Mouse (Mus musculus): ENCODE data around the gene Olfr1201. TPM values are rescaled to one million over a fixed set of nuclear protein-coding genes. Genes with fewer than 3 reads are reported as not detected.

The Olfr1201 gene
- total RNA-seq (2015; ENCODE audit: low replicate concordance), result not detected in 2 replicates
- not detected in 2 replicates for total RNA-seq (2017; ENCODE audit: low replicate concordance)

GRCm38 (mm10) chr2:88792736-88793135 lies at the start of gene Olfr1201:
Gene Olfr1201, plus strand, starts transcription at chr2:88793036.
- no peak for ATAC-seq (replicated peaks; ENCODE audit: low FRiP score, poor library complexity, severe bottlenecking)

- no peak for ATAC-seq (replicated peaks; ENCODE audit: low FRiP score, poor library complexity, severe bottlenecking)
These were observed 49.5 kb upstream of the Olfr1201 start for GRCm38 (mm10) chr2:88743379-88743778.

- no peak for ATAC-seq (replicated peaks; ENCODE audit: low FRiP score, poor library complexity, severe bottlenecking)
These were observed 41.6 kb upstream of the Olfr1201 start, which contains the start of gene Olfr1198 for GRCm38 (mm10) chr2:88751270-88751669. Gene Olfr1198, minus strand, starts transcription at chr2:88751370.

GRCm38 (mm10) chr2:88760369-88760768 lies 32.5 kb upstream of the Olfr1201 start, which contains the start of gene Olfr1199:
Gene Olfr1199, minus strand, starts transcription at chr2:88760469.
- no peak for ATAC-seq (replicated peaks; ENCODE audit: low FRiP score, poor library complexity, severe bottlenecking)

- no peak for ATAC-seq (replicated peaks; ENCODE audit: low FRiP score, poor library complexity, severe bottlenecking)
These were observed 22.4 kb upstream of the Olfr1201 start, which contains the start of gene Olfr1200 for GRCm38 (mm10) chr2:88770388-88770787. Gene Olfr1200, minus strand, starts transcription at chr2:88770488.

- no peak for ATAC-seq (replicated peaks; ENCODE audit: low FRiP score, poor library complexity, severe bottlenecking)
These were observed 21.4 kb downstream of the Olfr1201 start, which contains the start of gene Olfr1202 for GRCm38 (mm10) chr2:88814196-88814595. Gene Olfr1202, plus strand, starts transcription at chr2:88814496.

- no peak for ATAC-seq (replicated peaks; ENCODE audit: low FRiP score, poor library complexity, severe bottlenecking)
These were observed 36.6 kb downstream of the Olfr1201 start, which contains the start of gene Olfr1205 for GRCm38 (mm10) chr2:88829437-88829836. Gene Olfr1205, plus strand, starts transcription at chr2:88829737.

- ATAC-seq (replicated peaks; ENCODE audit: low FRiP score, poor library complexity, severe bottlenecking), result no peak
These were observed 45.6 kb downstream of the Olfr1201 start for GRCm38 (mm10) chr2:88838477-88838876.

Other genes with a start within 250 kb of the Olfr1201 start
- not detected in 2 replicates for gene Olfr1188, start 236.1 kb upstream of the Olfr1201 start, total RNA-seq (2015; ENCODE audit: low replicate concordance)
- gene Olfr1188, start 236.1 kb upstream of the Olfr1201 start, total RNA-seq (2017; ENCODE audit: low replicate concordance), result not detected in 2 replicates
- gene Olfr1189, start 206.6 kb upstream of the Olfr1201 start, total RNA-seq (2015; ENCODE audit: low replicate concordance), result not detected in 2 replicates
- not detected in 2 replicates for gene Olfr1189, start 206.6 kb upstream of the Olfr1201 start, total RNA-seq (2017; ENCODE audit: low replicate concordance)
- gene Olfr1191-ps1, start 152.5 kb upstream of the Olfr1201 start, total RNA-seq (2015; ENCODE audit: low replicate concordance), result not detected in 2 replicates
- gene Olfr1191-ps1, start 152.5 kb upstream of the Olfr1201 start, total RNA-seq (2017; ENCODE audit: low replicate concordance), result not detected in 2 replicates
- not detected in 2 replicates for gene Olfr1192-ps1, start 144.5 kb upstream of the Olfr1201 start, total RNA-seq (2015; ENCODE audit: low replicate concordance)
- 0.14 TPM in 1 of 2 replicates, not detected in the other for gene Olfr1192-ps1, start 144.5 kb upstream of the Olfr1201 start, total RNA-seq (2017; ENCODE audit: low replicate concordance)
- gene Olfr1193, start 117.4 kb upstream of the Olfr1201 start, total RNA-seq (2015; ENCODE audit: low replicate concordance), result not detected in 2 replicates
- not detected in 2 replicates for gene Olfr1193, start 117.4 kb upstream of the Olfr1201 start, total RNA-seq (2017; ENCODE audit: low replicate concordance)
- gene Olfr1195, start 103.8 kb upstream of the Olfr1201 start, total RNA-seq (2015; ENCODE audit: low replicate concordance), result not detected in 2 replicates
- not detected in 2 replicates for gene Olfr1195, start 103.8 kb upstream of the Olfr1201 start, total RNA-seq (2017; ENCODE audit: low replicate concordance)
- gene Olfr1196, start 88.4 kb upstream of the Olfr1201 start, total RNA-seq (2015; ENCODE audit: low replicate concordance), result not detected in 2 replicates
- not detected in 2 replicates for gene Olfr1196, start 88.4 kb upstream of the Olfr1201 start, total RNA-seq (2017; ENCODE audit: low replicate concordance)
- not detected in 2 replicates for gene Olfr1197, start 60.7 kb upstream of the Olfr1201 start, total RNA-seq (2015; ENCODE audit: low replicate concordance)
- gene Olfr1197, start 60.7 kb upstream of the Olfr1201 start, total RNA-seq (2017; ENCODE audit: low replicate concordance), result not detected in 2 replicates
- not detected in 2 replicates for gene Olfr1198, start 41.7 kb upstream of the Olfr1201 start, total RNA-seq (2015; ENCODE audit: low replicate concordance)
- gene Olfr1198, start 41.7 kb upstream of the Olfr1201 start, total RNA-seq (2017; ENCODE audit: low replicate concordance), result not detected in 2 replicates
- gene Olfr1199, start 32.6 kb upstream of the Olfr1201 start, total RNA-seq (2015; ENCODE audit: low replicate concordance), result not detected in 2 replicates
- gene Olfr1199, start 32.6 kb upstream of the Olfr1201 start, total RNA-seq (2017; ENCODE audit: low replicate concordance), result not detected in 2 replicates
- not detected in 2 replicates for gene Olfr1200, start 22.5 kb upstream of the Olfr1201 start, total RNA-seq (2015; ENCODE audit: low replicate concordance)
- gene Olfr1200, start 22.5 kb upstream of the Olfr1201 start, total RNA-seq (2017; ENCODE audit: low replicate concordance), result not detected in 2 replicates
- not detected in 2 replicates for gene Olfr1202, start 21.5 kb downstream of the Olfr1201 start, total RNA-seq (2015; ENCODE audit: low replicate concordance)
- gene Olfr1202, start 21.5 kb downstream of the Olfr1201 start, total RNA-seq (2017; ENCODE audit: low replicate concordance), result not detected in 2 replicates
- gene Olfr1205, start 36.7 kb downstream of the Olfr1201 start, total RNA-seq (2015; ENCODE audit: low replicate concordance), result not detected in 2 replicates
- gene Olfr1205, start 36.7 kb downstream of the Olfr1201 start, total RNA-seq (2017; ENCODE audit: low replicate concordance), result 0.28 TPM in 1 of 2 replicates, not detected in the other
- 14.6 TPM in 1 of 2 replicates, not detected in the other for gene Olfr1204, start 56.3 kb downstream of the Olfr1201 start, total RNA-seq (2015; ENCODE audit: low replicate concordance)
- gene Olfr1204, start 56.3 kb downstream of the Olfr1201 start, total RNA-seq (2017; ENCODE audit: low replicate concordance), result not detected in 2 replicates
- not detected in 2 replicates for gene Olfr1206, start 70.2 kb downstream of the Olfr1201 start, total RNA-seq (2015; ENCODE audit: low replicate concordance)
- not detected in 2 replicates for gene Olfr1206, start 70.2 kb downstream of the Olfr1201 start, total RNA-seq (2017; ENCODE audit: low replicate concordance)
- not detected in 2 replicates for gene Olfr1208, start 109.3 kb downstream of the Olfr1201 start, total RNA-seq (2015; ENCODE audit: low replicate concordance)
- not detected in 2 replicates for gene Olfr1208, start 109.3 kb downstream of the Olfr1201 start, total RNA-seq (2017; ENCODE audit: low replicate concordance)
- gene Olfr1209, start 122.1 kb downstream of the Olfr1201 start, total RNA-seq (2015; ENCODE audit: low replicate concordance), result not detected in 2 replicates
- not detected in 2 replicates for gene Olfr1209, start 122.1 kb downstream of the Olfr1201 start, total RNA-seq (2017; ENCODE audit: low replicate concordance)
- gene Olfr1211, start 145.1 kb downstream of the Olfr1201 start, total RNA-seq (2015; ENCODE audit: low replicate concordance), result not detected in 2 replicates
- not detected in 2 replicates for gene Olfr1211, start 145.1 kb downstream of the Olfr1201 start, total RNA-seq (2017; ENCODE audit: low replicate concordance)
- gene Olfr1212, start 160.9 kb downstream of the Olfr1201 start, total RNA-seq (2015; ENCODE audit: low replicate concordance), result not detected in 2 replicates
- 0.43 TPM in 1 of 2 replicates, not detected in the other for gene Olfr1212, start 160.9 kb downstream of the Olfr1201 start, total RNA-seq (2017; ENCODE audit: low replicate concordance)
- gene Gm13762, start 187.2 kb downstream of the Olfr1201 start, total RNA-seq (2015; ENCODE audit: low replicate concordance), result not detected in 2 replicates
- gene Gm13762, start 187.2 kb downstream of the Olfr1201 start, total RNA-seq (2017; ENCODE audit: low replicate concordance), result not detected in 2 replicates
- gene Olfr1214, start 199.6 kb downstream of the Olfr1201 start, total RNA-seq (2015; ENCODE audit: low replicate concordance), result not detected in 2 replicates
- not detected in 2 replicates for gene Olfr1214, start 199.6 kb downstream of the Olfr1201 start, total RNA-seq (2017; ENCODE audit: low replicate concordance)
- not detected in 2 replicates for gene Olfr1215, start 213.9 kb downstream of the Olfr1201 start, total RNA-seq (2015; ENCODE audit: low replicate concordance)
- gene Olfr1215, start 213.9 kb downstream of the Olfr1201 start, total RNA-seq (2017; ENCODE audit: low replicate concordance), result not detected in 2 replicates
- gene Olfr1216, start 225.3 kb downstream of the Olfr1201 start, total RNA-seq (2015; ENCODE audit: low replicate concordance), result not detected in 2 replicates
- not detected in 2 replicates for gene Olfr1216, start 225.3 kb downstream of the Olfr1201 start, total RNA-seq (2017; ENCODE audit: low replicate concordance)
- not detected in 2 replicates for gene Olfr1217, start 239.0 kb downstream of the Olfr1201 start, total RNA-seq (2015; ENCODE audit: low replicate concordance)
- not detected in 2 replicates for gene Olfr1217, start 239.0 kb downstream of the Olfr1201 start, total RNA-seq (2017; ENCODE audit: low replicate concordance)